Mouse (Mus musculus) regulatory T cell (primary cell): ENCODE results near the gene Rab15.

Source experiments
- in situ Hi-C: fragments of 300-600 bp; cut with MboI, MseI; formaldehyde crosslinking; loops from one replicate; pipeline ENCODE4 v1.15.1; 2025; ENCODE audit warnings: high pct_unique_total_duplicates

Rab15 gene

GRCm38 (mm10) chr12:76778305-76779083 lies 44.2 kb downstream of the Rab15 start:
- in situ Hi-C loops, result no loop called here

- in situ Hi-C loops, result no loop called here
Observed at GRCm38 (mm10) chr12:76777845-76778244, 44.9 kb downstream of the Rab15 start.

GRCm38 (mm10) chr12:76776898-76777297 lies 45.8 kb downstream of the Rab15 start:
- in situ Hi-C loops, result no loop called here

GRCm38 (mm10) chr12:76775132-76775531 lies 47.6 kb downstream of the Rab15 start:
- in situ Hi-C loops, result no loop called here

GRCm38 (mm10) chr12:76774652-76775051 lies 48.1 kb downstream of the Rab15 start:
- in situ Hi-C loops, result no loop called here

GRCm38 (mm10) chr12:76771540-76771939 lies 51.2 kb downstream of the Rab15 start:
- in situ Hi-C loops, result no loop called here

GRCm38 (mm10) chr12:76770841-76771500 lies 51.7 kb downstream of the Rab15 start:
- in situ Hi-C loops, result no loop called here

- in situ Hi-C loops, result no loop called here
Observed at GRCm38 (mm10) chr12:76765901-76766630, 56.6 kb downstream of the Rab15 start.

GRCm38 (mm10) chr12:76765354-76765851 lies 57.3 kb downstream of the Rab15 start, which contains the start of the genes Churc1 and Fntb:
Churc1 (plus strand) TSS chr12:76765538.
Fntb (plus strand) TSS chr12:76765589.
- in situ Hi-C loops, result no loop called here

GRCm38 (mm10) chr12:76752652-76753318 lies 69.9 kb downstream of the Rab15 start:
- in situ Hi-C loops, result no loop called here

- in situ Hi-C loops, result no loop called here
Observed at GRCm38 (mm10) chr12:76750866-76751459, 71.7 kb downstream of the Rab15 start.
